Mouse (Mus musculus) forebrain, embryonic 16.5 days (tissue): ENCODE data around the gene Dlat. TPM values are rescaled to one million over a fixed set of nuclear protein-coding genes. Genes with fewer than 3 reads are reported as not detected.

Experiments
- ATAC-seq: fragments of 200-750 bp; cut with Nextera tagmentation; 2 replicates; pipeline ENCODE4 v1.8.0; 2017; ENCODE audit warnings: mild to moderate bottlenecking, moderate library complexity
- H3K27ac ChIP-seq: fragments of 300-500 bp; sonication (generic); 2 replicates; pipeline ENCODE4 v1.5.1; 2014; ENCODE audit warnings: low read length, control low read depth
- H3K27me3 ChIP-seq: fragments of 300-500 bp; sonication (generic); replicated peaks from 2 replicates; pipeline ENCODE4 v1.6.1; 2014; ENCODE audit warnings: low read length; ENCODE audit not compliant: control insufficient read depth, insufficient read depth
- H3K36me3 ChIP-seq: fragments of 300-500 bp; sonication (generic); 2 replicates; pipeline ENCODE4 v1.6.1; 2014; ENCODE audit not compliant: control insufficient read depth, insufficient read depth
- H3K4me1 ChIP-seq: fragments of 300-500 bp; sonication (generic); replicated peaks from 2 replicates; pipeline ENCODE4 v1.6.1; 2014; ENCODE audit warnings: low read length; ENCODE audit not compliant: control insufficient read depth, insufficient read depth
- H3K4me2 ChIP-seq: fragments of 300-500 bp; sonication (generic); 2 replicates; pipeline ENCODE4 v1.6.1; 2014; ENCODE audit warnings: mild to moderate bottlenecking, low read length, control low read depth
- H3K4me3 ChIP-seq: fragments of 300-500 bp; sonication (generic); replicated peaks from 2 replicates; pipeline ENCODE4 v1.5.1; 2014; ENCODE audit warnings: mild to moderate bottlenecking, low read length, control low read depth
- H3K9ac ChIP-seq: fragments of 300-500 bp; sonication (generic); replicated peaks from 2 replicates; pipeline ENCODE4 v1.6.1; 2014; ENCODE audit warnings: low read depth, low read length, control low read depth
- H3K9me3 ChIP-seq: fragments of 300-500 bp; sonication (generic); 2 replicates; pipeline ENCODE4 v1.6.1; 2016; ENCODE audit warnings: low read length; ENCODE audit not compliant: control insufficient read depth
- WGBS: fragments of 180-500 bp; shearing (Covaris S2); extraction: QIAGEN DNeasy Blood & Tissue Kit; methylation state at CpG from one replicate; pipeline ENCODE4 v1.1.7; 2014; 5-methylcytosine and 5-hydroxymethylcytosine counted together
- polyA plus RNA-seq: library from polyadenylated mRNA; unstranded; fragments of >200 nt; fragmentation: Nextera tagmentation; extraction: Ambion mirVana; gene quantifications from 2 replicates; pipeline ENCODE4 v1.2.1, GENCODE M21; 2015

Dlat gene
- polyA plus RNA-seq, 1 experiment from 2014 or later, result 43.4 TPM

- Histone ChIP-seq H3K27ac (no peak overlapping the region), H3K4me2 (no peak overlapping the region), H3K9ac (no peak overlapping the region), H3K4me1 (peaks cover 16% of the 10 kb centered on the region), H3K4me3 (no peak overlapping the region), H3K36me3 (peaks cover 3% of the 10 kb centered on the region; the same call in 1 of the 2 replicates), H3K27me3 (no peaks in the 10 kb centered on the region), H3K9me3 (no peaks in the 10 kb centered on the region)
- no peak for ATAC-seq
- whole genome bisulfite sequencing, result 18% methylated on average over 10 of the region's 10 CpGs
Measured at GRCm38 (mm10) chr9:50693631-50694030, 34.1 kb upstream of the Dlat start.

GRCm38 (mm10) chr9:50692626-50693580, 33.3 kb upstream of the Dlat start:
- Histone ChIP-seq H3K4me1 (peaks cover 16% of the 10 kb centered on the region), H3K27ac (no peak overlapping the region), H3K4me3 (no peak overlapping the region), H3K36me3 (peaks cover 3% of the 10 kb centered on the region; the same call in 1 of the 2 replicates), H3K4me2 (no peak overlapping the region; the same call in 1 of the 2 replicates), H3K27me3 (no peaks in the 10 kb centered on the region), H3K9me3 (no peaks in the 10 kb centered on the region), H3K9ac (no peak overlapping the region)
- WGBS, result 17% methylated on average over 13 of the region's 13 CpGs
- 0 out of 2 replicates have a peak, but pooled peaks have one; percentile 25 for ATAC-seq

- Histone ChIP-seq H3K4me1 (no peaks in the 10 kb centered on the region), H3K36me3 (peaks cover 3% of the 10 kb centered on the region; the same call in 1 of the 2 replicates), H3K27me3 (no peaks in the 10 kb centered on the region), H3K27ac (no peak overlapping the region), H3K4me2 (no peak overlapping the region), H3K9me3 (no peaks in the 10 kb centered on the region), H3K4me3 (no peak overlapping the region), H3K9ac (no peak overlapping the region)
- WGBS, result 81% methylated on average over 6 of the region's 6 CpGs
- no peak for ATAC-seq
Measured at GRCm38 (mm10) chr9:50686866-50687652, 27.5 kb upstream of the Dlat start.

- WGBS, result 74% methylated on average over 7 of the region's 7 CpGs
- Histone ChIP-seq H3K36me3 (peaks cover 9% of the 10 kb centered on the region), H3K4me3 (no peak overlapping the region), H3K27ac (no peak overlapping the region), H3K9me3 (no peaks in the 10 kb centered on the region), H3K4me2 (no peak overlapping the region), H3K9ac (no peak overlapping the region), H3K27me3 (no peaks in the 10 kb centered on the region), H3K4me1 (no peaks in the 10 kb centered on the region)
- ATAC-seq, result no peak
Measured at GRCm38 (mm10) chr9:50681727-50682126, 22.1 kb upstream of the Dlat start.

- Histone ChIP-seq H3K27me3 (no peaks in the 10 kb centered on the region), H3K4me2 (no peak overlapping the region), H3K4me1 (no peaks in the 10 kb centered on the region), H3K9me3 (no peaks in the 10 kb centered on the region), H3K4me3 (no peak overlapping the region), H3K9ac (no peak overlapping the region), H3K36me3 (peaks cover 11% of the 10 kb centered on the region), H3K27ac (no peak overlapping the region)
- 89% methylated on average over 1 of the region's 1 CpGs for WGBS
- no peak for ATAC-seq
Measured at GRCm38 (mm10) chr9:50679406-50679805, 19.8 kb upstream of the Dlat start.

GRCm38 (mm10) chr9:50674771-50675170, 15.2 kb upstream of the Dlat start:
- Histone ChIP-seq H3K4me3 (no peak overlapping the region), H3K27ac (no peak overlapping the region), H3K4me1 (no peaks in the 10 kb centered on the region), H3K9ac (no peak overlapping the region), H3K9me3 (no peaks in the 10 kb centered on the region), H3K4me2 (no peak overlapping the region), H3K27me3 (no peaks in the 10 kb centered on the region), H3K36me3 (peaks cover 5% of the 10 kb centered on the region)
- ATAC-seq, result no peak
- 36% methylated on average over 1 of the region's 1 CpGs for WGBS

GRCm38 (mm10) chr9:50670690-50671089, 11.1 kb upstream of the Dlat start:
- Histone ChIP-seq H3K27ac (no peak overlapping the region), H3K4me2 (no peak overlapping the region), H3K9me3 (no peaks in the 10 kb centered on the region), H3K4me3 (no peak overlapping the region), H3K9ac (no peak overlapping the region), H3K36me3 (peaks cover 6% of the 10 kb centered on the region), H3K4me1 (no peaks in the 10 kb centered on the region), H3K27me3 (no peaks in the 10 kb centered on the region)
- peak; percentile 71 for ATAC-seq
- WGBS, result 27% methylated on average over 5 of the region's 5 CpGs

GRCm38 (mm10) chr9:50667579-50668498, 8.3 kb upstream of the Dlat start:
- ATAC-seq, result no peak
- H3K27ac ChIP-seq, result no peak overlapping the region
- no peak overlapping the region for H3K9ac ChIP-seq
- no peaks in the 10 kb centered on the region for H3K27me3 ChIP-seq
- no peak overlapping the region for H3K4me2 ChIP-seq
- peaks cover 8% of the 10 kb centered on the region for H3K36me3 ChIP-seq
- WGBS, result 81% methylated on average over 8 of the region's 8 CpGs
- H3K4me3 ChIP-seq, result no peak overlapping the region
- H3K9me3 ChIP-seq, result no peaks in the 10 kb centered on the region
- no peaks in the 10 kb centered on the region for H3K4me1 ChIP-seq
